Mouse (Mus musculus): ENCODE measurements around the gene Dgki.

The Dgki gene

GRCm38 (mm10) chr6:36841701-36842100 is 458.3 kb downstream of the Dgki start:
- DNase-seq: no peak

- DNase-seq: no peak
Measured at GRCm38 (mm10) chr6:36841174-36841573, 458.8 kb downstream of the Dgki start.

DNA sequence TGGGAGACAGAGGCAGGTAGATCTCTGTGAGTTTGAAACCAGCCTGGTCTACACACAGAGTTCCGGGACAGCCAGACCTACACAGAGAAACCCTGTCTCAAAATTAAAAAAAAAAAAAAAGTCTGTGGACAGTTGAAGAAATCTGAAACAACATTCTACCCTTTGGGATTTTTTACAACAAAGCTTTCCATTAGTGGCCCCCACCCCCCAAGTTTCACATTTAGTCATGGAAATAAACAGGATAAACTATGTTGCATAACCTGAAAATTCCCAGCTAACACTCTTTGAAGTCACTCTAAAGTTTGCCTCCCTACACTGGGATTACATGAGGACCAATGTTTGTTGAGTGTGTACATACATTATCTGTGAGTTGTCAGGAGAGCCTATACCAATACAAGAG is 461.2 kb downstream of the Dgki start:
- no peak for DNase-seq

DNA sequence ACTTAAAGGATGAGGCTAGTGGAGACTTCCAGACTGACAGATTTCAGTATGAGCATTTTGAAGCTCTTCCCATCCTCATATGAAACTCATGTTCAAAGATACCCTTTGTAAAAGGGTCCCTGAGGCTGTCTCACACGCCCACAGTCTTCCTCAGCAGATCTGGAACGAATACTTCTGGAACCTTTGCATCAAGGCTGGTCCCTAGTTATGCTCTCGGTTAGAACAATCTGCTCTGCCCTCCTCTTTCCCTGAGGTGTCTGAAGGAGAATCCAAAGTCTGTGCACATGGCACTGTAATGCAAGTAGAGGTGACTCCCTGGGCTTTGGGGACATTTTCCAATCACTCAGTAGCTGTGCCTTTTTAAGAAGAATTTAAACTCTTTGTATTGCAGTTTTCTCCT is 464.6 kb downstream of the Dgki start:
- no peak for DNase-seq

DNA sequence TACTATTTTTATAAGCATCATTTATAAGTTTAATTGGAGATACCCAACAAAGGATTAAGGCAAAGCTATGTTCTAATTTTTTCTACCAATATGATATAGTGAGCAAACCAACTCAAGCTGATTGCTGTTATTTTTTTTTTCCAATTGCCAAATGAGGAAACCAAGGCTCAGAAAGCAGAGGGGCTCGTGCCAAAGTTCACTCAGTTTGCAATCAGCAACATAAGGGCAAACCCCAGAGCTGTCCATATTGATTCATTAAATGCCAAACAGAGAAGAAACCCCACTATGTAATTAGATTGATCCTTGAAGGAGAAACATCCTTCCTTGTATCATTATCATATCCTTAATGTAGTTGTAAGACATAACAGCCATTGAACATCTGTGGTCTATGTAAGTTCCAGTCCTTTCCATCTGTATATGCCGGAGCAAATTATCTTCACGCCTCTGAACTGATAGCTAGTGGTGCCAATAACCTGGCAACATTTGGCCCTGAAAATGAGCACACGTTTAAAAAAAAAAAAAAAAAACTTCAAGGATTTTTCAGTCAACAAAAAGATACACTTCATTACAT is 465.2 kb downstream of the Dgki start:
- no peak for DNase-seq

DNA sequence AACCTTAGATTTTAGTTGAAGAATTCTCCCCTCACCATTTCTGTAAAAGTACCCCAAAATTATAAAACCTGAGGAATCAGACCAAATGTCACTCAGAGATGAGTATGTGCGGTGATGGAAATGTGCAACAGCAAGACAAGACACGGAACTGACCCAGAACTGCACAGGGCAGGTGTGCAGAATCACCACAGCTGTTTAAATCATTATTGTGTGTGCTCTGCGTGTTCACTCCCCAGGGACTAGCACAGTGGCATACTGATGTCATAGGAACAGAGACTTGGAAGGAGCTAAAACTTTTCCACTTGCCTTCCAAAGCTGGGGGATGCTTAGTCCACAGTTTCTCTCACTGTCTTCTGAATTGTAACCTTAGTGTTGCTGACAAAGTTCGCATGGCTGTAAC is 467.3 kb downstream of the Dgki start:
- no peak for DNase-seq

DNA sequence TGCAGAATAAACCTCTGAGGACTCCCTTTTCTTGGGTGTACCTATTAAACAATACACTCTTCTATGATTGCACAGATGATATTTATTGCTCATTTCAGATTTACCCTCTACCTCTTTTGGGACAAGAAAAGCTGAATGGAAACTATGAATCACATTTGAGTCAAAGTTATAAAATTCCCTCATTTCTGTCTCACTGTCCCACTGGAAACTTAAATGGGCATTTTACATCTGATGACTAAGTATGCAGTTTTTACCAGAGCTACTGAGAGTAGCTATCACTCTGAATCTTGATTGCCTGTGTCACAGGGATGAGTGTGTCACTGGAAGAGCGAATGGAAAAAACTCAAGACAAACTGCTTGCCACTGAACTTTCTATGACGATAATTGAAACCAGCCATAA is 467.8 kb downstream of the Dgki start:
- DNase-seq: no peak

- DNase-seq: no peak
Measured at GRCm38 (mm10) chr6:36830371-36830925, 469.5 kb downstream of the Dgki start.

- DNase-seq: no peak
Measured at GRCm38 (mm10) chr6:36819784-36820050, 480.3 kb downstream of the Dgki start.

GRCm38 (mm10) chr6:36819019-36819783 is 480.8 kb downstream of the Dgki start:
- DNase-seq: peak; percentile 75 to 84

DNA sequence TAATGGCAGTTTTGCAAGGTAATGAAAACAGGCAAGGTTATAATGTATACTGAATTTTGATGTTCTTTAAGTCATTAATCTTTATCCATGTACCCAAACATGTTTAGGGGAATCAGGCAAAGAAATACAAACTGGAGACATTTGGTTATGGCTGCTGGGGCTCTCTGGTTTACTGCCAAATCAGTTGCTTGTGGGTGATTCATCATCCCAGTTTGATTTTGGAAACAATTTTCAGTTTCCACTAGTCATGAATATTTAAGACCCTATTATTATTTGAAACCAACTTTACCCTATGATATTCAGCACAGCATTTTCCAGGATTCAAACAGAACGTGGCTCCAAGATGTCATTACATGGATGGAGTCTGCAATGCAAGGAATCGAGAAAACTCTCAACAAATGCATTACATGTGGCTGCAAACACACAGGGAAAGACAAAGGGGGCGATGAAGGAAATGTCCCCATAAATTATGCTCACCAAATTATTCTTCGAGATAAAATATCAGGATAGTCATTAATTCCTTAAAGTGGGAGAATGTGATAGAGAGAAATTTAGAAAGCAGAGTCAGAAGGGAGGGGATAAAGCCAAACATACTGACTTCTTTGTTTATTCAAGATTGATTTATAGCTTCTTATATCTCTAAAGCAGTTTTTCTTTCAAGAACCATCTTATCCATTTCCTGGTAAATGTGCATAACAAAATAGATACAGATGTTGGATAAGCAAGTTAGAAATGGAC is 481.5 kb downstream of the Dgki start:
- DNase-seq: no peak

DNA sequence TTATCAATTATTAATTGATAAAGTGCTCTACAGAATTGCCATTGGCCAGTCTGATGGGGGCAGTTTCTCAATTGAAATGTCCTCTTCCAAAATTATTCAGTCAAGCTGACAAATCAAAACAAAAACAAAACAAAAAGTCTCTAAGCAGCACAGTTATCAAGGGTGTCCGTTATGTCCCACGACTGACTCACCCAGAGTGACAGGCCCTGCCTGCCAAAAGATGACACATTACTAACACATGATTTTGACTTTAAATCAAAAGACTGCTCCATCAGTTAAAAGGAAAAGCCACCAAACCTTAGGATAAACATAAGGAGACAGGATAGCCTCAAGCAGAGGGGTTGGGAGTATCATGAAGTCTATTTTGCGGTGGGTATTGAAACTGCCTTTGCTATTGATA is 483.3 kb downstream of the Dgki start:
- no peak for DNase-seq

GRCm38 (mm10) chr6:36815992-36816391 is 484.0 kb downstream of the Dgki start:
- DNase-seq: no peak

DNA sequence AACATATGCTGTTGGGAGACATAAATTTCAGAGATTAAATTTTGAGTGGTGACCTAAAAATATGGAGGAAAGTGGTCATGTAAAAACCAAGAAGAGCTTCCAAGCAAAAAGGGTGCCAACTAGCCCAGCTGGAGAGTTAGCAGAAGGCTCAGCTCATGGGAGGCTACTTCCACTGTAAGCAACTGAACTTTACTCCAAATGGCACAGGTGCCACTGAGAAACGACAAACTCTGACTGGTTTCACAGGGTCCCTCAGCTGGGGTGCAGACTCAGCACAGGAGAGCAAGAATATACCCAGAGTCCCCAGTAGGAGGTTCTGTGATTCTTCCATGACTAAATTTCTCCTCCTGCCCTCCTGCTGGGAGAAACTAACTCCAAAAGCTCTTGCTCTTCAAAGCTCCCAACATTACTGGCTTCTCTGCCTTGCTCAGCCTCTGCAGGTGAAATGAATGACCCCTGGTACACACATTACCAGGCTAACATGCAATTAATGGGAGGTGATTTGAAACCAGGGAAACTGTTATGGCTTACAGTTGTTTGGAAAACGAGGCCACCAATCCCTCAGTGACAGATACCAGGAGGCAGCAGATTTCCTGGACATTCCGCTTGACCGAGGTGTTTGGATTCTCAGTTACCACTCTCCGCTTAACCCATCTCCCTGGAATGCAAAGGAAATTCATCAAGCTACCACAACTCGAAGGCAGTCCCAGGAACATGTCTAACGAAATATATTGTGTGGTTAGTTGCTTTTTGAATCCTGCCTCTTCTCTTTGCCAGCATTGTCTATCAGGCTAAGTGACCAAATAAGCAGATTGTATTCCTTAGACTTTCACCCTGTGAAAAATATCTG is 487.1 kb downstream of the Dgki start:
- DNase-seq: no peak

- no peak for DNase-seq
Measured at GRCm38 (mm10) chr6:36810448-36810847, 489.5 kb downstream of the Dgki start.

DNA sequence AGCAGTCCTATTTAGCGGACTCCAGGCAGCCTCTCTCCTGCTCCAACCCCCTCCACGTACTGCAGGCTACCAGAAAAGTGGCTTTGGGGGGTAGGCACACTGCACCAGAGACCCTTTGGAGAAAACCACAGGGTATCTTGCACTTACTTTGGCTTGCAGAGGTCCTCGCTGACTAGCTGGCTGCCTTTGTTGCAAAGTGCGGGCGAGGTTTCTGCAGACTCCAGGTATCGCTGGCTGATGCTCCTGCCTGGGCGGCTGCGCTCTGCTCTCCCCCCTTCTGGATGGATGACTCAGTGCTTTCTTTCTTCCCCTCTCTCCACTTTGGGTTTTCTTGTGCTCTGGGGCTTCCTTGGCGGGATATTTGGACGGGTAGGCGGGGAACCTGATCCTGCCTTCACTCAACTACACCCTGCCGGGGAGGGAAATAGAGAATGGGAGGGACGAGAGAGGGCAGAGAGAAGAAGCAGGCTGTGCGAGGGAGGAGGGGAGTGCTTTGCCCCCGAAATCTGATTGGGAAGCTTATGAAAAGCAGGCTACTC is 490.2 kb downstream of the Dgki start, which contains the start of gene Ptn:
Gene Ptn, minus strand, starts transcription at position 474 of the 539 bp plus-strand sequence.
- DNase-seq: no peak

GRCm38 (mm10) chr6:36809311-36809726 is 490.7 kb downstream of the Dgki start:
- peak; percentile 9 to 41 for DNase-seq

DNA sequence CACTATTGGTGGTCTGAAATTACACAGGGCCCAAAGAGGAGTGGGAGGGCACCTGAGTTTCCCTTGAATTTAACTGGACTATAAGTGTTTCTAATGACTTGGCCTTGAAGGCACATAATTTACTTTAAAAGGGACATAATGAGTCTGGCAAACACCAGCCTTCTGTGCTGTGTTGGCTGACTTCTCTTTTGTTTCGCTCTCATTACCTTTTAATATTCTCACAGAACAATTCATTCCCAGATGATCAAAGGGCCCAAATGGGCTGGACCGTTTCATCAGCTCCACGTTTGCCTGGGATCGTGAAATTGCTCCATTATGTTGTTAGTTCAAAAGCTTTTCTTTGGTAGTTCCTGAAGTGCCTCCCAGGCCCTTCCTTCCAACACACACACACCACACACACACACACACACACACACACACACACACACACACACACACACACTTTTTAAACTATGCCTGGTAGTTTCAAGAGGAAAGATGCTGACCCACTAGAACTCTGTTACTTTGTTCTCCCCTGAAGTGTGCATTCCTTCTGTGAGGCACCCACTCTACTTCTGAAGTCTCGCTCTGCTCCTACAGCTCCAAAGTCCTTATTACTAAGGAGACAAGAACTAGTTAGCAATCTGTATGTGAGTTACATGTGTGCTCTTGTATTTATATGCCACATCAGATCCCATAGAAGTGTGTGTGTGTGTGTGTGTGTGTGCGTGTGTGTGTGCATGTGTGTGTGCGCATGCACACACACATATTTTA is 491.5 kb downstream of the Dgki start:
- no peak for DNase-seq

GRCm38 (mm10) chr6:36806906-36807305 is 493.1 kb downstream of the Dgki start:
- DNase-seq: no peak

GRCm38 (mm10) chr6:36800309-36800946 is 499.6 kb downstream of the Dgki start:
- DNase-seq: no peak

DNA sequence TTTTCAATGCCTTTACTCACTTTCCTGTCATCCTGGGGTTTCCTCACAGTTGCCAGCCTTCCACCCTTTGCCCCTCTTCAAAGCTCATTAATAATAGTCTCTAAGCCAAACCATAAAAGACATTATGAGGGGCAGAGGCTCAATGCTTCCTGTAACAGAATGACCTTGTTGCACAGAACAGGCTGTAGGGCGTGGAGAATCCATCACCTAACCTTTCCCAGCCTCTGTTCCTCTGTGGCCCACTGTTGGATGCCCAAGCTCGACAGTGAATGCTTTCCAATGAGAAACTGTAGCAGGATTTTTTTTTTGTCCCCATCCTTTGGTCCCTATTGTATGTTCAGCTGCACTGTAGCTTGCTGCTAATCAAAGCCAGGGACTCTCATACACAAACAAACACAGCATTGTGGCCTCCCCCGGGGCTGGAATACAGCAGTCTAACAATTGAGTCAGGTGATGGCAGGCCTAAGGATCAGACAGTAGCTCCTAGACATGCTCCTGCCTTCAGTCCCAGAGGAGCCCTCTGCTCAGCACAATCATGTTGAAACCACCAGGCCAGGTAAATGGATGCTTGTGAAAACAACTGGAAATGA is 502.8 kb downstream of the Dgki start:
- no peak for DNase-seq
